Mouse (Mus musculus): ENCODE measurements around the gene Magea6. TPM values are rescaled to one million over a fixed set of nuclear protein-coding genes. Genes with fewer than 3 reads are reported as not detected.
"Not testable (repeated sequence)": the region's sequence is repeated elsewhere in the genome, so short reads cannot be mapped to it uniquely, and the experiment has no call there.

The Magea6 gene
- polyA plus RNA-seq (2015; fragmentation: Nextera tagmentation; extraction: Ambion mirVana) = not detected in 2 replicates

DNA sequence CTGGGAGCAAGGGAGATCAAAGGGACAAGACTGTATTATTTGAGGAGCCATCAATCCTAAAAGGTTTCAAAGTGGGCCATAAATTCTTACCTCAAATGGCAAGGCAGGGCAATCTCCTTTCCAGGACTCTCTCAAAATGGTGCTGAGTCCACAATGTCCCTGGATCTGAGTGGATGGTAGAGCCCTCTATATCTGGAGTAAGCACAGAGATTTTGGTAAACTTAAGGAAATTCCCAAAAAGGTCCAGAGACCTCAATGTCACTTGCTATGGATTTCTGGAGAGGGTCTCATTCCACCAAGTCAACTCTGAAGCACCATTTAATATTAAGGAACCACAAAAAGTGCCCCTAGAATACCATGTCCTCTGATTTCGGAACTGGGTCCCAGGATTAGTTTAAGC is at the start of gene Magea6:
TSS of gene Magea6 (minus strand) at position 101 of the 400 bp plus-strand sequence.
- not testable (repeated sequence) for ATAC-seq (ENCODE audit: extremely low read depth, insufficient number of reproducible peaks, low FRiP score, low TSS enrichment); H3K27ac ChIP-seq (replicated peaks); H3K4me3 ChIP-seq; H3K36me3 ChIP-seq; H3K27me3 ChIP-seq (replicated peaks); H3K4me1 ChIP-seq; H3K9ac ChIP-seq; H3K9me3 ChIP-seq; H3K4me2 ChIP-seq
- WGBS = 50% methylated on average over 1 of the region's 1 CpGs

DNA sequence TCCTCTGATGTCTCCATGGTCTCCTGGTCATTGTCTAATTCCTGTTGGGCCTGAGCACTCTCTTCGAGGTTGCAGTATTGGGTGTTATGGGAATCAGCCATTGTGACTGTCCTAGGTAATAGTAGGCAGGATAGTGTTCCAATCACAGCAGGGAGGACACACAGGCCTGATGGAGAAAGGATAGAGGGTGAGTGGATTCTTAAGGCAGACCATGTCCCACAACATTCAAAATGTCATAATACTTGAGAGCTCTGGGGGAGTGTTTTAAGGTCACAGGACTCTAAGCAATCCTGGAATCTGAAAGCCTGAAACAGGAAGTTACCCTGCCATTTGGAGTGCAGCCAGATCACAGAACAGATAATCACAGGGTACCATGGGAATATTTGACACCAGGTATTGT is 13.6 kb upstream of the Magea6 start, which contains the start of gene Magea3:
TSS of gene Magea3 (minus strand) at position 101 of the 400 bp plus-strand sequence.
- not testable (repeated sequence) for H3K36me3 ChIP-seq; H3K27me3 ChIP-seq (replicated peaks); H3K4me1 ChIP-seq; ATAC-seq (ENCODE audit: extremely low read depth, insufficient number of reproducible peaks, low FRiP score, low TSS enrichment); H3K4me2 ChIP-seq; H3K9ac ChIP-seq; H3K27ac ChIP-seq (replicated peaks); H3K4me3 ChIP-seq; H3K9me3 ChIP-seq
- no CpG with 5 or more reads among the region's 1 CpGs for WGBS

DNA sequence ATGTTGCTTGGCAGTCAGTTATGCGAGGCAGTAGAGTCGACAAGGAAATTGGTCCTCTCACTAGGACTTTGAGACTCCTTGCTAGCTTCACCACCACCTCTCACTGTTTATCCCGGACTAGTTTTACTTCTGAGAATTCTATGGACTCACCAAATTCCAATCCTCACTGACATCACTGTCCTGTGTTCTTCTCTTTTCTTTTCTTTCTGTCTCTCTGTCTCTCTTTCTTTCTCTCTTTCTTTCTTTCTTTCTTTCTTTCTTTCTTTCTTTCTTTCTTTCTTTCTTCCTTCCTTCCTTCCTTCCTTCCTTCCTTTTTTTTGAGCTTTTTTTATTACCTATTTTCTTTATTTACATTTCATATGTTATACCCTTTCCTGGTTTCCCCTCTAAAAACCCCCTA is 45.6 kb downstream of the Magea6 start, which contains the start of gene Cldn34b1:
TSS of gene Cldn34b1 (minus strand) at position 101 of the 400 bp plus-strand sequence.
- H3K36me3 ChIP-seq; H3K27ac ChIP-seq (replicated peaks); ATAC-seq (ENCODE audit: extremely low read depth, insufficient number of reproducible peaks, low FRiP score, low TSS enrichment); H3K9ac ChIP-seq; H3K4me2 ChIP-seq; H3K4me1 ChIP-seq; H3K9me3 ChIP-seq; H3K4me3 ChIP-seq; H3K27me3 ChIP-seq (replicated peaks): not testable (repeated sequence)
- 66% methylated on average over 3 of the region's 3 CpGs for WGBS

Other genes starting within 250 kb of the Magea6 start
- gene Cldn34b1, start 45.7 kb downstream of the Magea6 start, polyA plus RNA-seq (2015; fragmentation: Nextera tagmentation; extraction: Ambion mirVana) = not detected in 2 replicates
- gene Magea3, start 13.5 kb upstream of the Magea6 start, polyA plus RNA-seq (2015; fragmentation: Nextera tagmentation; extraction: Ambion mirVana) = not detected in 2 replicates
- not detected in 2 replicates for gene Magea8, start 59.9 kb upstream of the Magea6 start, polyA plus RNA-seq (2015; fragmentation: Nextera tagmentation; extraction: Ambion mirVana)
- gene Magea5, start 127.2 kb upstream of the Magea6 start, polyA plus RNA-seq (2015; fragmentation: Nextera tagmentation; extraction: Ambion mirVana) = not detected in 2 replicates
- gene Magea1, start 153.8 kb upstream of the Magea6 start, polyA plus RNA-seq (2015; fragmentation: Nextera tagmentation; extraction: Ambion mirVana) = not detected in 2 replicates
- not detected in 2 replicates for gene Magea2, start 157.7 kb upstream of the Magea6 start, polyA plus RNA-seq (2015; fragmentation: Nextera tagmentation; extraction: Ambion mirVana)
- gene Cldn34b2, start 192.4 kb upstream of the Magea6 start, polyA plus RNA-seq (2015; fragmentation: Nextera tagmentation; extraction: Ambion mirVana) = not detected in 2 replicates